Mouse (Mus musculus) hindbrain, embryonic 15.5 days (tissue): Measurements from ENCODE around the gene Lrrc32. TPM values are rescaled to one million over a fixed set of nuclear protein-coding genes. Genes with fewer than 3 reads are reported as not detected.

Experiments
- ATAC-seq: fragments of 200-750 bp; cut with Nextera tagmentation; 2 replicates; pipeline ENCODE4 v1.8.0; 2017; ENCODE audit warnings: low read depth, moderate number of reproducible peaks, moderate TSS enrichment; ENCODE audit not compliant: low FRiP score
- H3K27ac ChIP-seq: fragments of 300-500 bp; sonication (generic); replicated peaks from 2 replicates; pipeline ENCODE4 v1.5.1; 2015; ENCODE audit warnings: mild to moderate bottlenecking, inconsistent platforms
- H3K27me3 ChIP-seq: fragments of 300-500 bp; sonication (generic); 2 replicates; pipeline ENCODE4 v1.6.1; 2015; ENCODE audit warnings: control low read depth, inconsistent platforms
- H3K36me3 ChIP-seq: fragments of 300-500 bp; sonication (generic); 2 replicates; pipeline ENCODE4 v1.6.1; 2015; ENCODE audit warnings: control low read depth, inconsistent platforms
- H3K4me1 ChIP-seq: fragments of 300-500 bp; sonication (generic); replicated peaks from 2 replicates; pipeline ENCODE4 v1.6.1; 2015; ENCODE audit warnings: control low read depth, inconsistent platforms
- H3K4me2 ChIP-seq: fragments of 300-500 bp; sonication (generic); 2 replicates; pipeline ENCODE4 v1.6.1; 2015; ENCODE audit warnings: moderate library complexity, mild to moderate bottlenecking, inconsistent platforms
- H3K4me3 ChIP-seq: fragments of 300-500 bp; sonication (generic); 2 replicates; pipeline ENCODE4 v1.5.1; 2015; ENCODE audit warnings: mild to moderate bottlenecking, inconsistent platforms
- H3K9ac ChIP-seq: fragments of 300-500 bp; sonication (generic); 2 replicates; pipeline ENCODE4 v1.6.1; 2015; ENCODE audit warnings: inconsistent platforms
- H3K9me3 ChIP-seq: fragments of 300-500 bp; sonication (generic); 2 replicates; pipeline ENCODE4 v1.6.1; 2016; ENCODE audit warnings: control low read depth, inconsistent platforms
- WGBS: fragments of 180-500 bp; shearing (Covaris S2); methylation state at CpG from one replicate; pipeline ENCODE4 v1.1.7; 2015; 5-methylcytosine and 5-hydroxymethylcytosine counted together
- polyA plus RNA-seq: library from polyadenylated mRNA; unstranded; fragments of >200 nt; fragmentation: Nextera tagmentation; extraction: Ambion mirVana; gene quantifications from 2 replicates; pipeline ENCODE4 v1.2.1, GENCODE M21; 2015

Gene Lrrc32
- polyA plus RNA-seq, 1 experiment from 2014 or later = 5.6 TPM

DNA sequence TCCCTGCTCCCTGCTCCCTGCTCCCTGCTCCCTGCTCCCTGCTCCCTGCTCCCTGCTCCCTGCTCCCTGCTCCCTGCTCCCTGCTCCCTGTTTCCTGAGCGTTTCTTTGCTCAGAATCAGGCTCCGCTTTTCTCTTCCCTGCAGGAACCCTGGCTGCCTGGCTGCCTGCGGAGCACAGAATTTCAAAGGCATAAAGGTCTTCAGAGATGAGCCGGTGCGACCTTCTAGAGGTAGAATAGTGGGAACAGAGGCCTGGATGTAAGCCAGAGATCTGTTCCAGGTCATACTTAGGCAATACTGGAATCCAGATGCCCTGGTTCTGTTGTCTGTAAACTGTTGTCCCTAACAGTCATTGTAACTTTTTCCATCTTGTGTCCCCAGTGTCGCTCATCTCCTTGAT is 35.3 kb downstream of the Lrrc32 start:
- WGBS = 27% methylated on average over 6 of the region's 6 CpGs
- H3K4me3 ChIP-seq = no peak overlapping the region
- peaks cover 23% of the 10 kb centered on the region for H3K4me1 ChIP-seq
- no peak for ATAC-seq
- no peaks in the 10 kb centered on the region for H3K36me3 ChIP-seq
- no peaks in the 10 kb centered on the region for H3K9me3 ChIP-seq
- peak overlapping the region; percentile 59; the same call in 1 of the 2 replicates for H3K27ac ChIP-seq
- no peak overlapping the region for H3K9ac ChIP-seq
- no peak overlapping the region for H3K4me2 ChIP-seq
- H3K27me3 ChIP-seq = no peaks in the 10 kb centered on the region

DNA sequence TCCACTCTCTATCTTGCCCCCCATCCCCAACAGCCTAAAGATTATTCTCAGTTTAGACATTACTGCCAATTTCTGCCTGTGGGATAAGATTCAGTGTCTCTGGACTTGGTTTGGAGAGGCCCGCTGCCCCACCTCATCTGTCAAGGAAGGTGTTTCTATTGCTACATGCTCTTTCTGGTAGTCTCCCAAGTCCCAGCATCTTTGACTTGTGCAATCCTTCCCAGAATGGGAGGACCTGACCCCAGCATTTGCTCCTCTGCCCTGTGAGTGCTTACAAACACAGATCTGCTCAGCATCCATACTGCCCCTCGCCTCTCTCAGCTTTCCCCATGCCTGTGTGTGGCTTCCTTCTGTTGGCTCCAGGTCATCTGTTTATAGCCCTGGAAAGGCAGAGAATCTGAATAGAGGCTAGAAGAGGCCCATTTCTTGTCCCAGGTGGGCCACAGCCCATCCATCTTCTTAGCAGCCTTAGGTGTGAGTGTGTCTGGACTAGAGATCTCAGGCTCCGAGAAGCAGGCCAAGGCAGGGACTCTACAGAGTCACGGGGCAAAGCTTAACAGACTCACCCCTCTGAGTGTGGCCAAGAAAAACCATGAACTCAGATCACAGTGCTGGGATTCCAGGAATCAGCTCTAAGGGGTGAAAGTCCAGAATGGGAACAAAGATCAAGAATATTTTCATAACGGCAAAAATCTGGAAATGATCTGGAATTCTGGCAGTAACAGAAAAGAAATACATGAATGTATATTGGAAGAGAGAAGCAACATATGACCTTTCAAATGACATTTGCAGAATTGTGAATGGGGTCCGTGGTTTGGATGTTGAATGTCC is 36.0 kb downstream of the Lrrc32 start:
- no peaks in the 10 kb centered on the region for H3K36me3 ChIP-seq
- no peak overlapping the region for H3K9ac ChIP-seq
- H3K4me2 ChIP-seq = no peak overlapping the region
- no peaks in the 10 kb centered on the region for H3K9me3 ChIP-seq
- H3K4me1 ChIP-seq = peaks cover 23% of the 10 kb centered on the region
- ATAC-seq = no peak
- H3K27me3 ChIP-seq = no peaks in the 10 kb centered on the region
- 91% methylated on average over 6 of the region's 6 CpGs for WGBS
- H3K27ac ChIP-seq = no peak overlapping the region
- H3K4me3 ChIP-seq = no peak overlapping the region

DNA sequence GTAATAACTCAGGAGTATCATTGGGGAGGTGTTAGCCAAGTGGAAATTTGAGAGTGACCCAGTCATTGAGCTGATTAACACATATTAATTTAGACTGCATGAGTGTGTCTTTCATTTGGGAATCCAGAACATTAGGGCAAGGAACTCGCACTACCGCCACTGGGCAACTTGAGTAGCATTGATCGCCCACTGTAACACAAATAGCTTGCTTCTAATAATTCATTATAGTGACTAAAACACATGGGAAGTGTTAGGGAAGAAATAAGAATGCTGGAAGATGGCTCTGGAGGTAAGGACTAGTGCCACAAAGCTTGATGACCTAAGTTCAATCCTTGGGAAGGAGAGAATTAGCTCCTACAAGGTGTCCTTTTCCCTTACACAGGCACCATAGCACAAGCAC is 38.0 kb downstream of the Lrrc32 start:
- no peaks in the 10 kb centered on the region for H3K27me3 ChIP-seq
- peaks cover 23% of the 10 kb centered on the region for H3K4me1 ChIP-seq
- H3K4me3 ChIP-seq = no peak overlapping the region
- WGBS = 84% methylated on average over 3 of the region's 3 CpGs
- H3K36me3 ChIP-seq = no peaks in the 10 kb centered on the region
- no peaks in the 10 kb centered on the region for H3K9me3 ChIP-seq
- no peak overlapping the region for H3K9ac ChIP-seq
- ATAC-seq = no peak
- no peak overlapping the region for H3K27ac ChIP-seq
- no peak overlapping the region for H3K4me2 ChIP-seq

DNA sequence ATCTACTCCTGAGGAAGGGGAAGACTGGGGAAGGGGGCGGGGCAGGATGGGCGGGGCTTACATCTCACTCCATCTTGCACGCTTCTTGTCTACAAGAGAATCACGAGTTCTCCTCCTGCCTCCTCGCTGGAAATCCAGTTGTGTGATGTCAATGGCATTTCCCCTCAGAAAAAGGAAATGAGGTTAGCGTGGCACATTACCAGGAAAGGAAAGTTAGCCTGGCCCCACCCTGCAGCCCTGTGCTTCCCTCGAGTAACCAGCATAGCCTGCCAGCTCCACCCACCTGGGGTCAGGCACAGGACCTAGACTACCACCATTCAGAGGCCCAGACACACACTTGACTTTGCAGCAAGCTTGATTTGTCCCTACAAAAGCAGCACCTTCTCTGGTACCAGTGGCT is 42.5 kb downstream of the Lrrc32 start:
- Histone ChIP-seq H3K9ac (no peak overlapping the region), H3K9me3 (no peaks in the 10 kb centered on the region), H3K27ac (no peak overlapping the region), H3K27me3 (no peaks in the 10 kb centered on the region), H3K4me1 (no peaks in the 10 kb centered on the region), H3K4me3 (no peak overlapping the region), H3K4me2 (no peak overlapping the region), H3K36me3 (no peaks in the 10 kb centered on the region)
- no peak for ATAC-seq
- 79% methylated on average over 7 of the region's 7 CpGs for WGBS

DNA sequence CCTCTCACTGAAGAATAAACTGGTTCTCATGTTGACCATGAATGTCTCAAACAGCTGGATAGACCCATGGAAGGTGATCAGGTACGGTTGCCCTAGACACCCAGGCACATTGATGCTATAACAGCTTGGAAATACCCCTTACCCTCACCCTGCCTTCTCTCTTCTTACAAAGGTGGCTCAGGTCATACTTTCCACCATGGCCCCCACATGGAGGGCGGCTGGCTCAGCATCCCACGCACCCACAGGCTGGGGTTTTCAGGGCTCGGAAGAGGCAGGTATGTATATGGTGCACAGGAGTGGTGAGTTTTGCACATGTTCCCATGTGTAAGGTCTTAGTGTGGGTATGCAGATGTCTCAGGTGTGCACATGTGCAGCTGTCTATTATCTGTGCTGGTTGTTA is 43.9 kb downstream of the Lrrc32 start:
- Histone ChIP-seq H3K9me3 (no peaks in the 10 kb centered on the region), H3K4me1 (peaks cover 9% of the 10 kb centered on the region), H3K4me2 (no peak overlapping the region), H3K9ac (no peak overlapping the region), H3K4me3 (no peak overlapping the region), H3K27ac (no peak overlapping the region), H3K36me3 (no peaks in the 10 kb centered on the region), H3K27me3 (no peaks in the 10 kb centered on the region)
- ATAC-seq = no peak
- 95% methylated on average over 4 of the region's 4 CpGs for WGBS

DNA sequence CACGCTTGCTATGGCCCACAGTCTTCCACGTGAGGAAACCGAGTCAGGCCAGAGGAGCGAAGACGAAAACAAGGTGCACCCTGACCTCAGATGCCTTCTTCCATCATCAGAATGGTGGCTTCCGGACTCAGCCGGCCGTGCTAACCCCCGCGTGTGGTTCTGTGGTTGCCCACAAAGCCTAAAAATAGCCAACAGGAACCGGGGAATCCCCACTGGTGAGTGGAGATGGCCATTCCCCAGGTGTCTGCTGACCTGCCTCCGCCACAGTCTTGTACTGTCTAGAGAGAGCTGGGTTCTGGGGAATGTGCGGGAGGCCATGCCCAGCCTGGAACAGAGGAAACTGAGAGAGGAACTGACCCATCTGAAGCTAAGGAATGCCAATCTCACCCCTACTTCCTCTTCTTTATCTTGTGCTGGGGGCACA is 45.4 kb downstream of the Lrrc32 start:
- WGBS = 92% methylated on average over 13 of the region's 13 CpGs
- no peak overlapping the region for H3K4me2 ChIP-seq
- no peaks in the 10 kb centered on the region for H3K9me3 ChIP-seq
- H3K27me3 ChIP-seq = no peaks in the 10 kb centered on the region
- no peaks in the 10 kb centered on the region for H3K36me3 ChIP-seq
- H3K27ac ChIP-seq = no peak overlapping the region
- H3K9ac ChIP-seq = no peak overlapping the region
- peaks cover 12% of the 10 kb centered on the region for H3K4me1 ChIP-seq
- H3K4me3 ChIP-seq = no peak overlapping the region
- no peak for ATAC-seq

DNA sequence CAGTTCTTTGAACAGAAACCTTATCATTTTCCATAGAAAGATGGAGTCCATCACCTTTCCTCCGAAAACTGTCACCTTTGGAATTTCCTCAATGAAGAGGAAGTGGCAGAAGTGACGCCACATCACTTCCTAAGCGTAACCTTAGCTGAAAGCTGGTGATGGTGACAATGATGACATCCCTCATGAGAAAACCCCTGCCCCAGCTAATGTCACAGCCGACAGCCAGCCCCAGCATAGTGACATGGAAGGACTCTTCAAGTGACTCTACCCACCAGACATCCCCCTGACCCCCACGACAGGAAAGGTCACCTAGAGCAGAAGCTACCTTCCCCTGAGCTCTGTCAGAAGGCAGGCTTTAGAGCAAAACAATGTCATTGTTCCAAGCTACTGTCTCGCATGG is 46.1 kb downstream of the Lrrc32 start:
- Histone ChIP-seq H3K36me3 (no peaks in the 10 kb centered on the region), H3K4me3 (no peak overlapping the region), H3K4me2 (no peak overlapping the region), H3K27me3 (no peaks in the 10 kb centered on the region), H3K27ac (no peak overlapping the region), H3K4me1 (peaks cover 12% of the 10 kb centered on the region), H3K9me3 (no peaks in the 10 kb centered on the region), H3K9ac (no peak overlapping the region)
- ATAC-seq = no peak
- 92% methylated on average over 6 of the region's 6 CpGs for WGBS

DNA sequence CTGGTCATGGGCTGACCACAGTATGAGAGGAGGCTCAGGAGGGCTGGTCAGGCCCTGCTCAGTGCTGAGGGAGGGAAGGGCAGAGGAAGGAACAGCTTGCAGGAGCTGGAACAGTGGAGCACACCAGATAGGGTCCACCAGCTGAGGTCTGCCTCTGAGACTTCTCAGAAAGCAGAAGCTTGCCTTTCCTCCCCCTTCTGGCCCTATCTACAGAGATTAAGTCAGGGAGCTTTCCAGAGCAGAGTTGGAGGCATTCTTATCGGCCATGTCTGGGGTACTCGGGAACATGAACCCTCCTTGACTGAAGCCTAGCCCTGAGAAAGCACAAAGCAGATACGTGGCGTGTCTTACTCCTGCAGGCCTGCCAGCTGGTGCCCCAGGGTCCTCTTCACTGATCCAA is 46.8 kb downstream of the Lrrc32 start:
- Histone ChIP-seq H3K27me3 (no peaks in the 10 kb centered on the region), H3K4me2 (no peak overlapping the region), H3K9me3 (no peaks in the 10 kb centered on the region), H3K4me3 (no peak overlapping the region), H3K4me1 (peaks cover 12% of the 10 kb centered on the region), H3K36me3 (no peaks in the 10 kb centered on the region), H3K9ac (no peak overlapping the region), H3K27ac (no peak overlapping the region)
- 93% methylated on average over 4 of the region's 4 CpGs for WGBS
- ATAC-seq = no peak

DNA sequence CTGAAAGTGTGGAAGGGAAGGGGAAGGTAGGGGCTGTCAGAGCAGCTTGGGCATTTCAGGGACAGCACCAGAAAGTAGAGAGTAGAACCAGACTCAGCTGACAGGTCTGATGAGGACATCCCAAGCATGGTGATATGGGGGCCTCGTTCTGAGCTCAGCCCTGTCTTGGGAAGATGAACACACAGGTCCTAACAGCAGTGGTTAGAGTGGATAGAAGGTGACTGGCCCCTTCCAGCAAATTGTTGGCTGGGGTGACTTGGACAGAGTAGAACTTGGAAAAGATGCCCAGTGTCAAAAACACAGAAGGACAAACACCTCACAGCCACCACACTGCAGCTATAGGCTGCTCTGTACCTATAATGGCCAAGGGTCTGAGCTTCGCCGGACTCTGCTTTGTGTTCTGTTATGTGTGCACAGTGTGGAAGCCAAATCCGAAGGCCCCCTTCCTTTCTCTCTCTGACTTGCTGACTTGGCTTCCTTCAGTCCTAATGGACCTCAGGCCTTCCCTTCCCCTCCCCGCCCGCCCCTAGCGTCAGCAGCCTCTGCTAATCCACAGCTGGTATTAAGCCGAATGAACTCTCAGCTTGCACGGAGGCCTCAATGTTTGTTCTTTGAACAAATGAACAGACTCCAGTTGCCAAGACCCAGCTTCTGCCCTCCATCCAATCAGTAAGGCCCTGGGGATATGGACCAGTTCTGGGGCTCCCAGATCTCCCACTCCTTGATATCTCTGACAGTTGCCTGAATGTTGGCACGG is 48.3 kb downstream of the Lrrc32 start:
- Histone ChIP-seq H3K4me2 (no peak overlapping the region), H3K4me1 (peaks cover 12% of the 10 kb centered on the region), H3K9me3 (no peaks in the 10 kb centered on the region), H3K27me3 (no peaks in the 10 kb centered on the region), H3K36me3 (no peaks in the 10 kb centered on the region), H3K4me3 (no peak overlapping the region), H3K9ac (no peak overlapping the region), H3K27ac (peak overlapping the region; percentile 9; the same call in 1 of the 2 replicates)
- no peak for ATAC-seq
- WGBS = 31% methylated on average over 10 of the region's 10 CpGs

DNA sequence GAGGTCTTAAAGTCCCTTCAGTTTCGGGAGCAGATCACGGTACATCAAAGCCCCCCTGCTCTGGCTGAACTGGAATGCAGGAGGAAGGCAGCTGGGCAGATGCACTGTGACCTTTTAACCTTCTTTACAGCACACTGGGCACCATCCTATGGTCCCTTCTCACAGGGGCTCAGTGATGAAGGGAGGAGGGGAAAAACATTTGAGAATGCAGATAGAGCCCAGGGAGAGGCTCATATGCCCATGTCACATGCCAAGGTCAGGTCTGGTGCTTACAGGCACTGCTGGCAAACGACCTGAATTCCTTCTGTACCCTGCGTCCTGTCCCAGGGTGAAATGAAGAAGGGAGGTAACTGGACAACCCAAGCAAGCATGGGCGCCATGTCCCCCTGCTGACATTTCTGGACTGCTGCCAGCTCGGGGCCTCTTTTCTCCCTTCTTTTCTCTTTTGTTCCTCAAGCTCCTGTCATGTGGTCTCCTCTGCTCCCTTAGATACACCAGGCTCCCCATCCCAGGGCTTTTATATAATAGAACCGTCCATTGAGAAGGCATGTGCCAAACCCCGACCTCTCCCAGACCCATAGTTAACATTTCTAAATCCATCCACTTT is 49.0 kb downstream of the Lrrc32 start:
- Histone ChIP-seq H3K9ac (no peak overlapping the region), H3K4me3 (no peak overlapping the region), H3K36me3 (no peaks in the 10 kb centered on the region), H3K4me1 (peaks cover 12% of the 10 kb centered on the region), H3K9me3 (no peaks in the 10 kb centered on the region), H3K27me3 (no peaks in the 10 kb centered on the region), H3K27ac (peak overlapping the region; percentile 9; the same call in 1 of the 2 replicates), H3K4me2 (no peak overlapping the region)
- ATAC-seq = peak; percentile 64; the same call in 1 of the 2 replicates
- WGBS = 15% methylated on average over 8 of the region's 8 CpGs

DNA sequence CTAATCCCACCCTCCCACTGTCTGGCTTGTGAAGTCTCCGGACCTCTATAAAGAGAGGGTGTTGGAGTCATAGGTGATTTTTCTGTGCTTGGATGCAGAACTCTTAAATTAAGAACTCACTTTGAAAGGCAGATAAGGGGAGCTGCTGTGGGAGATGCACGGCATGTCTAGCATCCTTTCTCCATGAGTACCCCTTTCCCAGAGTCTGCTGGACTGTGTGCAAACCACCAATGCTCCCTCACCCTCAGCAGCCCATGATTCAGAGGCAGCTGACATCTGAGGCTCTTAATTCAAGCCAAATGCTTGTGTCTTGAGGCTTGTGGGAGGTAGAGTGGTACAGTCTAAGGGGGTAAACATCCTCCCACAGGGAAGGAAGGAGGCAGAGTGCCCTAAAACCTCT is 51.8 kb downstream of the Lrrc32 start:
- no peak overlapping the region for H3K4me3 ChIP-seq
- 66% methylated on average over 2 of the region's 2 CpGs for WGBS
- no peak overlapping the region for H3K9ac ChIP-seq
- H3K27ac ChIP-seq = no peak overlapping the region
- H3K4me1 ChIP-seq = peaks cover 12% of the 10 kb centered on the region
- no peaks in the 10 kb centered on the region for H3K27me3 ChIP-seq
- H3K9me3 ChIP-seq = no peaks in the 10 kb centered on the region
- H3K4me2 ChIP-seq = no peak overlapping the region
- no peaks in the 10 kb centered on the region for H3K36me3 ChIP-seq
- ATAC-seq = no peak

DNA sequence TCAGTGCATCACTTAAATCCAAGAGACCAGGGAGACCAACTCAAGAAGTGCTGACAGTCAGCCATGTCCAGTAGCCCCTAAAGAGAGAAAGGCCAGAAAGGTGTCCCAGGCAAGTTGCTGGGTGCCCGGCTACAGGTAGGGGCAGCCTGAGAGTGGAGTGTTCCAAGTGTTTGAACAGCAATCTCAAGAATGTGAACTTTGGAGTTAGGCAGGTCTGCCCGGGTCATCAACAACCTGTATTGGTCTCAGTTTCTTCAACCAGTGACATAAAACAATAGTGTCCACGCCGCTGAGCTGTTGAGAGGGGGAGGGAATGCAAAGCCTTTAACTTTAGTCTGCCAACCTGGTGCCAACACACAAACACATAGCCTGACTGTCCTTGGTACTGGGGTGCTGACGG is 52.5 kb downstream of the Lrrc32 start:
- H3K27ac ChIP-seq = no peak overlapping the region
- no peaks in the 10 kb centered on the region for H3K36me3 ChIP-seq
- no peaks in the 10 kb centered on the region for H3K9me3 ChIP-seq
- H3K27me3 ChIP-seq = no peaks in the 10 kb centered on the region
- H3K9ac ChIP-seq = no peak overlapping the region
- H3K4me3 ChIP-seq = no peak overlapping the region
- 97% methylated on average over 5 of the region's 5 CpGs for WGBS
- no peak overlapping the region for H3K4me2 ChIP-seq
- peaks cover 12% of the 10 kb centered on the region for H3K4me1 ChIP-seq
- no peak for ATAC-seq
